Mouse (Mus musculus): ENCODE measurements around the gene Gm10770. TPM values are rescaled to one million over a fixed set of nuclear protein-coding genes. Genes with fewer than 3 reads are reported as not detected.
"Not testable (repeated sequence)": the region's sequence is repeated elsewhere in the genome, so short reads cannot be mapped to it uniquely, and the experiment has no call there.

Gm10770 gene
- not detected in 2 replicates for polyA plus RNA-seq (2012; rRNA removed)

DNA sequence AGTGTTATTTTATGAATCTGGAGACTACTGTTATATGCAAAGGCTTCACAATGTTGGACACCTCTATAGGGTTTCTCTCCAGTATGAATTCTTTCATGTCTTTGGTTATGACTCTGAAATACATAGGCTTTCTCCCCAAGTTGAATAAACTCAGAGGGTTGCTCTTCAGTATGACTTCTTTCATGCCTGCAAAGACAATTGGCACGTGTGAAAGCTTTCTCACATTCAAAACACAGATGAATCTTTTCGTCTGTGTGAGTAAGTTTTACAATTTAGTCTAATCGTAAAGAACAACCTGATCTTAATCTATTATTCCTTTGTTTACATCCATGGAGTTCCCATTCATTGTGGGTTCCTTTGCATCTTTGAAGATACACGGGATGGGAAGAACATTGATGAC, at the start of gene Gm10770:
Gene Gm10770, minus strand, starts transcription at position 101 of the 400 bp plus-strand sequence.
- 82% methylated on average over 4 of the region's 4 CpGs for WGBS

DNA sequence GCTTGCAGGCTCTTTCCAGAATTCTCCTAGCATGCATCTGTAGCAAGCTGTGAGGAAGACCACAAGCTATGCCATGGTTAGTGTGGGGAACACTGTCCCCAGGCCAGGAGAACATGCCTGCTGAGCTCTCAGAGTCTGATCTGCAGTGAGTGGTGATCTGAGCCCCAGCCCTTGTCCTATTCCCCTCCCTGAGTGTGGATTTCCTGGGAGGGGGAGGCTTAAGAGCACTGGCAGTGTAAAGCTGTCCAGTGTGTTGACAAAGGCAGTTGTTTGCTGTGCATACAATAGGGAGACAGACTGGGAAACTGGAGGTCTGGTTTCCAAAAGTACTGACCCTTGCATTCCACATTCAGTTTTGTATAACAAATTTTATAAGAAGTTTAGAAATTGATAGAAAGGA, 43.8 kb upstream of the Gm10770 start:
- DNase-seq (ENCODE audit: low read depth, low spot score): not testable (repeated sequence)

More for the DNA sequence above, at the start of gene Gm10770:
- not testable (repeated sequence) for DNase-seq (ENCODE audit: low read depth, low spot score)

DNA sequence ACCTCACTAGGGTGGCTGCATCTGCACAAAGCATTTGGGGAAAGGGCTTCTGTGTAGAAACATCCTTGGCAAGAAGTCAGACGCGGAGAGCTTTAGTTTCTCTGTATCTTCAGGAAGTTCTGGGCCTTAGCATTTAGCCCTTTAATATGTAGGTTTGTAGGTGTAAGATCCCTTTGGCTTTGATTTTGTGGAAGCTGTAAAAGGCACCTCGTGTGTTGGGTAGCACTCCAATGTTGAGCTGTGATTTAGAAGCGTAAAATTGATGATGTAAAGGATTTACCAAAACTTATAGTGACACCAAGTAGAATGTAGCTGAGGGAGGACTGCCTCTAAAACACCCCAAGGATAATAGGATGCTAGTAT, 38.9 kb upstream of the Gm10770 start:
- not testable (repeated sequence) for DNase-seq (ENCODE audit: low read depth, low spot score)
- WGBS: 2% methylated on average over 4 of the region's 4 CpGs

- WGBS: under 1% methylated on average over 15 of the region's 15 CpGs
- peak; percentile 21 for DNase-seq (ENCODE audit: low read depth, low spot score)
Observed at GRCm38 (mm10) chr2:150217600-150218362, 38.3 kb upstream of the Gm10770 start, which contains the start of gene Zfp937. TSS of gene Zfp937 (plus strand) at chr2:150218073.

- not testable (repeated sequence) for DNase-seq (ENCODE audit: low read depth, low spot score)
- WGBS: 76% methylated on average over 7 of the region's 7 CpGs
Observed at GRCm38 (mm10) chr2:150181570-150181999, 2.1 kb upstream of the Gm10770 start, which contains the start of gene Gm14139. TSS of gene Gm14139 (plus strand) at chr2:150181755.

GRCm38 (mm10) chr2:150181046-150181445, 1.6 kb upstream of the Gm10770 start:
- DNase-seq (ENCODE audit: low read depth, low spot score): not testable (repeated sequence)

- DNase-seq (ENCODE audit: low read depth, low spot score): no peak
Observed at GRCm38 (mm10) chr2:150173833-150174232, 5.6 kb downstream of the Gm10770 start.

DNA sequence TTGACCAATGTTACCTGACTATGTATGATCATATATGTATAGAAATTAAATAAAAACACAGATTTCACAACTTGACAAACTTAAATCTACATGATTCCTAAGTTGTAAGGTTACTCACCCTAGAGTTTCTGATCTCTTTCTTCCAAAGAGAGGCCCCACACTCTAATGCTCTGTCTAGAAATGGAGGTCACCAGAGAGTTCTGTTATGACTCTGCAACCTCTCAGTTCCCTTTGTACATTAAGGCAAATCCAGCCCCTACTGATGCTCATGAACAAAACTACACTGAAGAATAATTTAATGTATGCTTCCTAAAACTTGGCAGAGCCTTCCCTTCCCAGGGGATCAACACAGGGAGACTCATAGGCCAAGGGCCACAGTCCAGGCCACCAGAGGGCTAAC, 12.8 kb downstream of the Gm10770 start:
- no peak for DNase-seq (ENCODE audit: low read depth, low spot score)

GRCm38 (mm10) chr2:150136435-150136897, 43.0 kb downstream of the Gm10770 start, which contains the start of gene Zfp120:
TSS of gene Zfp120 (minus strand) at chr2:150136708.
- WGBS: under 1% methylated on average over 13 of the region's 13 CpGs
- DNase-seq (ENCODE audit: low read depth, low spot score): peak; percentile 89

GRCm38 (mm10) chr2:150132773-150133172, 46.7 kb downstream of the Gm10770 start:
- no peak for DNase-seq (ENCODE audit: low read depth, low spot score)
- WGBS: 66% methylated on average over 2 of the region's 2 CpGs

DNA sequence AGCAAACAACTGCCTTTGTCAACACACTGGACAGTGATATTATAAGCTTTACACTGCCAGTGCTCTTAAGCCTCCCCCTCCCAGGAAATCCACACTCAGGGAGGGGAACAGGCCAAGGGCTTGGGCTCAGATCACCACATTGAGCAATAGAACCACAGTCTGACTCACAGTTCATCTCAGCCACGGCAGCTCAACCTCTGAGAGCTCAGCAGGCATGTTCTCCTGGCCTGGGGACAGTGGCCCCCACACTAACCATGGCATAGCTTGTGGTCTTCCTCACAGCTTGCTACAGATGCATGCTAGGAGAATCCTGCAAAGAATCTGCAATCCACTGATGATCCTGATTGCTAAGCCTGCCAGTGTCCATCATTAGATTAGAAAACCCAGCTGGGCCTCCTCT, 47.5 kb downstream of the Gm10770 start:
- 66% methylated on average over 1 of the region's 1 CpGs for WGBS
- DNase-seq (ENCODE audit: low read depth, low spot score): not testable (repeated sequence)

Other genes with a start within 250 kb of the Gm10770 start
- gene Zfp120, start 43.0 kb downstream of the Gm10770 start, polyA plus RNA-seq (2012; rRNA removed): 0.73 and 1.0 TPM in 2 replicates
- gene Gm14139, start 2.1 kb upstream of the Gm10770 start, polyA plus RNA-seq (2012; rRNA removed): not detected in 2 replicates
- 0.16 and 0.43 TPM in 2 replicates for gene Zfp937, start 38.4 kb upstream of the Gm10770 start, polyA plus RNA-seq (2012; rRNA removed)
- gene Gm21994, start 75.9 kb upstream of the Gm10770 start, polyA plus RNA-seq (2012; rRNA removed): 0.09 and 0.38 TPM in 2 replicates
- gene Gm14124, start 77.8 kb upstream of the Gm10770 start, polyA plus RNA-seq (2012; rRNA removed): not detected in 2 replicates
- not detected in 2 replicates for gene Gm10130, start 144.0 kb upstream of the Gm10770 start, polyA plus RNA-seq (2012; rRNA removed)
- gene 3300002I08Rik, start 183.1 kb upstream of the Gm10770 start, polyA plus RNA-seq (2012; rRNA removed): 1.1 and 1.5 TPM in 2 replicates

All from large intestine, adult 2 months (tissue).